ENCODE assay signal across 24 mouse cellular contexts in genomic region chr10:127517941-127518340, GRCm38 (mm10). TPM values are rescaled to one million over a fixed set of nuclear protein-coding genes. Genes with fewer than 3 reads are reported as not detected.
"Had no signal": no experiment of that assay in that cellular context is flagged by ENCODE, and none has a peak within 500 bp of the region (broad histone marks: within the 10 kb centered on the region; RNA-seq: fewer than 3 reads in every experiment).

No protein-coding gene starts in this region.

- H3K9ac ChIP-seq: liver, embryonic 14.5 days; neural tube, embryonic 12.5 days; neural tube, embryonic 15.5 days; stomach, embryonic 15.5 days had no signal

- H3K9me3 ChIP-seq: limb, embryonic 10.5 days; limb, embryonic 13.5 days; neural tube, embryonic 12.5 days; neural tube, embryonic 15.5 days; stomach, embryonic 15.5 days had no signal

- H3K27ac ChIP-seq: layer of hippocampus, adult 2 months; limb, embryonic 10.5 days; limb, embryonic 13.5 days; liver, embryonic 14.5 days; neural tube, embryonic 12.5 days; neural tube, embryonic 15.5 days had no signal

- H3K4me3 ChIP-seq: layer of hippocampus, adult 2 months; limb, embryonic 13.5 days; neural tube, embryonic 12.5 days; neural tube, embryonic 15.5 days; stomach, embryonic 15.5 days had no signal

- DNase-seq: kidney, adult 2 months; kidney, postnatal 25 days; layer of hippocampus, adult 9-11 months; lung, adult 2 months; lung, postnatal 14 days; lung, postnatal 4 days; midbrain, embryonic 14.5 days; right cerebral cortex, adult 18-20 months; right cerebral cortex, postnatal 14 days; right cerebral cortex, postnatal 4 days; thymus, adult 2 months; thymus, postnatal 14 days; thymus, postnatal 4 days had no signal

- H3K4me2 ChIP-seq: midbrain, embryonic 11.5 days; neural tube, embryonic 15.5 days had no signal

RNA-seq across cellular contexts. Expression of gene Ndufa4l2, which starts 3.2 kb away (rescaled TPM):
- total RNA-seq: megakaryocyte progenitor cell, adult 5-6 weeks; megakaryocyte-erythroid progenitor cell, adult 5-6 weeks had no signal

RNA-seq across cellular contexts. Expression of gene Nxph4, which starts 16.4 kb away (rescaled TPM):
- total RNA-seq: liver, adult 2 months; megakaryocyte progenitor cell, adult 5-6 weeks; megakaryocyte-erythroid progenitor cell, adult 5-6 weeks had no signal
- polyA plus RNA-seq: liver, adult 2 months had no signal

RNA-seq across cellular contexts. Expression of gene Stac3, which starts 16.5 kb away (rescaled TPM):
- total RNA-seq: megakaryocyte-erythroid progenitor cell, adult 5-6 weeks had no signal
